Mouse (Mus musculus) adrenal gland, adult 18-20 months (tissue): Measurements from ENCODE around the gene Prrc2b. TPM values are rescaled to one million over a fixed set of nuclear protein-coding genes. Genes with fewer than 3 reads are reported as not detected.

ENCODE experiments used
- DNase-seq, 2 experiments: peaks; one replicate each; pipeline ENCODE4 v3.0.0; 2021 to 2022; ENCODE audit warnings: low spot score in 2 of 2
- total RNA-seq, 2 experiments: library from RNA; stranded (reverse); gene quantifications; 1 replicate in 1 of 2; 2 replicates in 1 of 2; pipeline ENCODE4 v1.2.3; 2021

The Prrc2b gene
- total RNA-seq, 2 experiments from 2014 or later = 94.4 to 102 TPM

DNA sequence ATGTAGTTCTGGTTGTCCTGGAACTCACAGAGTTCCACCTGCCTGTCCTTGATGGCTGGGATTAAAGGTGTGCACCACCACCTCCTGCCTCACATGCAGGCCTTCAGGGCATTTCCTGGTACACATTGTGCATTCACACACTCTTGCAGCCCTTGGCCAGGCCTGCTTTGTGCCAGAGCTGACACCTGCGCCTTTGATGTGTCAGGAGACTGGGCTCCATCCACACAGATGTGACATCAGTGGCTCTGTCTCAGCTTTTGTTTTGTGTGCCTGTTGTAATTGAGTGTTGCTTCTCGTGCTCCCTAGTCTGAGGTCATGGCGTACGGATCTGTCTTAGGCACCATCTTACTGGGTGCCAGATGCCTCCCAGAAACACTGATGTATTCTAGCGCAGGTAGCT lies 30.5 kb downstream of the Prrc2b start:
- no peak for DNase-seq

- no peak for DNase-seq
Observed at GRCm38 (mm10) chr2:32182119-32182518, 31.2 kb downstream of the Prrc2b start.

GRCm38 (mm10) chr2:32182676-32183296 lies 31.9 kb downstream of the Prrc2b start:
- DNase-seq = no peak

DNA sequence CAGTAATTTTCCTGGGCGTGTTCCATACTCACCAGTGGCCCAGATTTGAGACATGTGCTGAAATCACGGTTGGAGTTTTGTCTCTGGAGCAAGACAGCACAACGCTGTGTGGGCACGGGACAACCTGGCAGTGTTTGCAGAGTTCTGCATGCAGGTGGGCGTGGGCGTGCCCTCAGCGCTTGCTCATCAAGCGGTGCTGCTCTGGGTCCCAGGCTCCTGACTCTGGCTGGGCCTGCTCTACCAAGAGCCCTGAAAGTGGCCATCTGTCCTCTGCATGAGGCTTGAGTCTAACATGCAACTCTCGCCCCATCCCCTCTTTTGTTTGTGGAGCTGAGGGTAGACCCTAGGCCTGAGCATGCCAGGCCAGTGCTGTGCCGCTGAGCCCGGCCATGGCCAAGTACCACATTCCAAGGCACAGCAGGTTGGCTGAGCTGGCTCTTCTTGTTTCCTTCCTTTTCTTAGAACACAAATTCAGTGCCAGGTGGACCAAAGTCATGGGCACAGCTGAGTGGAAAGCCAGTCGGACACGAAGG lies 36.2 kb downstream of the Prrc2b start:
- no peak for DNase-seq

- DNase-seq = no peak
Observed at GRCm38 (mm10) chr2:32187649-32188048, 36.8 kb downstream of the Prrc2b start.

DNA sequence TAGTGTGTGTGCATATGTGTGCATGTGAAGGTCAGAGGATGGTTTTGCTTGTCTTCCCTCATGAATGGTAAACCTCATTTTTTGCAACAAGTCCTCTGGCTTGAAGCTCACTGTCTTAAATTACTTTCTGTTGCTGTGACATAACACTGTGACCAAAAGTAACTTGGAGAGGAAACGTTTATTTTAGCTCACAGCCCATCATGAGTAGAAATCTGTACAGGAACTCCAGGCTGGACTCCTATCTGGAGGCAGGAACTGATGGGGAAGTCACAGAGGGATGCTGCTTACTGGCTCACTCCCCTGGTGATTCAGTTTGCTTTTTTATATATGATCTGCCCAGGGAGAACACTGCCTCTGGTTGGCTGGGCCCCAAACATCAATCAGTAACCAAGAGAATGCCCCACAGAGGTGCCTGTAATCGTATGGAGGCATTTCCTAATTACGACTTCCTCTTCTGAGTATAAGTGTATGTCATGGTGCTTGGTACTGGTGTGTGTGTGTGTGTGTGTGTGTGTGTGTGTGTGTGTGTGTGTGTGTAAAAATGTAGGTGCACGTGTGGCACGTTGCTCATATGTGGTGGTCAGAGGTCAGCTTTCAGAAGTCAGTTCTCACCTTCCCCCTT lies 38.3 kb downstream of the Prrc2b start:
- no peak for DNase-seq

DNA sequence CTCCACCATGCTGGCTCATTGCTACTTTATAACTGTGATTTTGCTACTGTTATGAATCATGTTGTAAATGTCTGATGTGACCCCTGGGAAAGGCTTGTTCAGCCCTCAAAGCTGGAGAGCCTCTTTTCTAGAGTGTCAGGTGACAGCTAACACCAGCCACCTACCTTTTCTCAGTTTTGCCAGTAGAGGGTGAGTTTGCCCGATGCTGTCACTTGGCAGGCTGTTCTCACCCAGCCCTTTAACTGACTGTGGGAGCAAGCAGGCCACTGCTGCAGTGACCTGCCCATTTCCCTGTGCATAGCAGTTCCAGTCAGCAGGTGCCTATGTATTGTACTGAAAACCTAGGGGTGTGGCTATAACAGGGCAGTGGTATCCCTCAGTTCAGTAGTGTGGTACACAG lies 39.7 kb downstream of the Prrc2b start:
- no peak for DNase-seq

- DNase-seq = peak; percentile 38 to 55
Observed at GRCm38 (mm10) chr2:32191872-32192507, 41.1 kb downstream of the Prrc2b start.

GRCm38 (mm10) chr2:32198977-32199376 lies 48.1 kb downstream of the Prrc2b start:
- DNase-seq = no peak

- no peak for DNase-seq
Observed at GRCm38 (mm10) chr2:32200033-32200432, 49.2 kb downstream of the Prrc2b start.

GRCm38 (mm10) chr2:32200712-32201111 lies 49.8 kb downstream of the Prrc2b start:
- DNase-seq = no peak

GRCm38 (mm10) chr2:32201527-32201926 lies 50.6 kb downstream of the Prrc2b start:
- peak in 1 of 2 experiments; percentile 35 for DNase-seq

- DNase-seq = no peak
Observed at GRCm38 (mm10) chr2:32203853-32204252, 53.0 kb downstream of the Prrc2b start.

DNA sequence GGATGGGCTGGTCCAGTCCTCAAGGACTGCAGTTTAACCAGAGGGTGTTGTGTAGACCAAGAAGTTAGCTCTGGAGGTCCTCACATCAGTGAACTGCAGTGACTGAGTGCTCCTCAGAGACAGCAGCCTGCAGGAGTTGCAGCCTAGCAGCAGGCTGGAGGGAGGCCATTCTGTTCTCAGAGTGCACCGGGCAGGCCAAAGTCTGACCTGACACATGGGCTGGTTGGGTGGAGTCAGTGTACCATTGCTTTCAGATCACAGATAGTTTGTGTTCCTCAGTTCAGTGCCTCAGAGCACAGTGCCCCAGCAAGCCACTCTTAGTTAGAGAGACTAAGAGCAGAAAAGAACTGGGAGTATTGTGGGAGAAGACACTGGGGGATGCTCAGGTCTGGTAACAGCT lies 56.8 kb downstream of the Prrc2b start:
- DNase-seq = no peak

- DNase-seq = no peak
Observed at GRCm38 (mm10) chr2:32211689-32212088, 60.8 kb downstream of the Prrc2b start.

- DNase-seq = no peak
Observed at GRCm38 (mm10) chr2:32213000-32213399, 62.1 kb downstream of the Prrc2b start.

- no peak for DNase-seq
Observed at GRCm38 (mm10) chr2:32215576-32215975, 64.7 kb downstream of the Prrc2b start.

DNA sequence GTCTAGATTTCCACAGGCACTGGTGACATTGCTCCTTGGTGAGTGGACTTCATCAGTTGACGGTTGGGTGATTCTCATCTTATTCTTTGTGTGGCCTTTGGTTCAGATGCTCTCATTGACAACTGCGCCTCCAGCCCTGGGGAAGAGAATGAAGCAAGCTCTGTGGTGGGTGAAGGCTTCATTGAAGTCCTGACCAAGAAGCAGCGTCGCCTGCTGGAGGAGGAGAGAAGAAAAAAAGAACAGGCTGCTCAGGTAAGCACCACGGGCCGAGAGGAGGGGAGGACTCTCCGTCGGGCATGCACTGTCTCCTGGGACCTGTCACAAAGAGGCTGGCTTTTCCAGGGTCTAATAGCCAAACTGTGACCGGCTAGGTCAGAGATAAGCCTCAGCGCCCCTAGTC lies 65.6 kb downstream of the Prrc2b start:
- DNase-seq = no peak

DNA sequence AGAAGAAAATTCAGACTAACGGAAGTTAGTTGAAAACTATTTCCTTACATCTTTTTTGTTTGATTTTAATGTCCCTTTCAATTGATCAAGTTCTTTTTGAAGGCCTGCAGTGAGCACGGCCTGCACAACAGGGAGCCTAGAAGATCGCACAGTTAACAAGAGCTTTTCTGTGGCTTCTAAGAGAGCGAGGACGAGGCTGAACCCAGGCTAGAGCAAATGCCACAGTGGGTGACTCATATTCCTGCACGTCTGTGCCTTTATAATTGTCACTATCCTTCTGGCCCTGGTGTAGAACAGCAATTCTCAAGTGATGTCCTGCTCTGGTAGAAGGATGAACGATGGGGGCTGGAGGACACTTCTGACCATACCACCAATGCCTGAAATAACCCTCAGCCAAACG lies 66.8 kb downstream of the Prrc2b start:
- no peak for DNase-seq

DNA sequence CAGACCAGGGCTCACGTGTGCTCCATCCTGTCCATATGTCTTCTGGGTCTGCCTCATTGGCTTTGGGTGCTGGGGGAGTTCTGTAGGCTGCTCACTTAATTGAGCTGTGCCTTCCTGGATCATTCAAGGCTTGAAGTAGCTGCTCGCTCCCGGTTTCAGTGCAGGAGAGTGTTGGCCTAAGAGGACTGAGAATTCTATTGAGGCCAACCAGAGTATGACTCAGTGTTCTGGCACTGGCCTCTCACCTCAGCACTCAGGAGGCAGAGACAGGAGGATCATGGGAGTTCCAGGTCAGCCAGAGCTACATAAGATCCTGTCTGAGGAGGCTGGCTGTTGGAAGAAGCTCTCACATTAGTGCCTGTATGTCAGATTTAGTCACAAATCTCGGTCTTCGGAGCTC lies 67.2 kb downstream of the Prrc2b start:
- no peak for DNase-seq

- no peak for DNase-seq
Observed at GRCm38 (mm10) chr2:32218541-32219334, 67.9 kb downstream of the Prrc2b start.

- no peak for DNase-seq
Observed at GRCm38 (mm10) chr2:32219501-32219900, 68.6 kb downstream of the Prrc2b start.
